Mouse (Mus musculus) embryonic facial prominence, embryonic 10.5 days (tissue): ENCODE results near the gene Cog4. TPM values are rescaled to one million over a fixed set of nuclear protein-coding genes. Genes with fewer than 3 reads are reported as not detected.
"Not testable (repeated sequence)": the region's sequence is repeated elsewhere in the genome, so short reads cannot be mapped to it uniquely, and the experiment has no call there.

ENCODE experiments used
- DNase-seq: peaks from one replicate; pipeline ENCODE4 v3.0.0-alpha.2; 2017; ENCODE audit warnings: low spot score
- H3K27ac ChIP-seq: fragments of 300-500 bp; sonication (generic); replicated peaks from 2 replicates; pipeline ENCODE4 v1.5.1; 2016; ENCODE audit warnings: mild to moderate bottlenecking
- H3K27me3 ChIP-seq: fragments of 300-500 bp; sonication (generic); replicated peaks from 2 replicates; pipeline ENCODE4 v1.6.1; 2016; ENCODE audit warnings: low read depth, mild to moderate bottlenecking; ENCODE audit not compliant: poor library complexity, severe bottlenecking
- H3K36me3 ChIP-seq: fragments of 300-500 bp; sonication (generic); replicated peaks from 2 replicates; pipeline ENCODE4 v1.6.1; 2016; ENCODE audit warnings: mild to moderate bottlenecking, moderate library complexity
- H3K4me1 ChIP-seq: fragments of 300-500 bp; sonication (generic); 2 replicates; pipeline ENCODE4 v1.6.1; 2016
- H3K4me3 ChIP-seq: fragments of 300-500 bp; sonication (generic); 2 replicates; pipeline ENCODE4 v1.5.1; 2016; ENCODE audit warnings: mild to moderate bottlenecking, moderate library complexity
- H3K9me3 ChIP-seq: fragments of 300-500 bp; sonication (generic); 2 replicates; pipeline ENCODE4 v1.6.1; 2016; ENCODE audit warnings: mild to moderate bottlenecking
- WGBS: fragments of 180-500 bp; shearing (Covaris S2); methylation state at CpG from one replicate; pipeline ENCODE4 v1.1.7; 2016; 5-methylcytosine and 5-hydroxymethylcytosine counted together
- polyA plus RNA-seq: library from polyadenylated mRNA; unstranded; fragments of >200 nt; fragmentation: Nextera tagmentation; extraction: Ambion mirVana; gene quantifications from 2 replicates; pipeline ENCODE4 v1.2.1, GENCODE M21; 2016

The Cog4 gene
- polyA plus RNA-seq, 1 experiment from 2014 or later = 83.5 TPM

DNA sequence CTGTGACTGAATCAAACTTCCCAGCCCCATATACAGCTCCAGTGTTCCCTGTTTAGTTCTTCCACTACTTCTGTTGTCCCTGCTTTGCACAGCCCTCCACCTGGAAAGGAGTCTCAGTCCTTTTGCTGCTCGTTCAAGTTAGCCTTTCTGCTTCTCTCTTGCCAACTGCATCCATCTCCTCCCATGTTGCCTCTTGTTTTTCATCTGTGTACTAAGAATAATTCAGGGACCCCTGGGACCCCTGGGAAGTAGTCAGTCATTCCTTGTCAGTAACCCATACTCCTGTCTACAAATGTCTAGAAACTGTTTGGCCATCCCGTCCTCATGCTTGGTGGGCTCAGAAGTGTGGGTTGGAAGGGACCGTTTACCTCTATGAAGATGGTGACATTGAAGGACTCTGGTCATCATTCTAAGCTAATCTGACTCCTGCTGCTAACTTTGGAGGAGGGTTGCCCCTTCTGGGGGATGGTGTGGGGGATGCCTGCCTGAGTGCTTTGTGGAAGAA lies 74.4 kb downstream of the Cog4 start:
- peak overlapping the region; percentile 91 for H3K4me3 ChIP-seq
- DNase-seq = no peak
- WGBS = 24% methylated on average over 3 of the region's 3 CpGs
- no peaks in the 10 kb centered on the region for H3K9me3 ChIP-seq
- no peaks in the 10 kb centered on the region for H3K27me3 ChIP-seq
- H3K27ac ChIP-seq = peak overlapping the region; percentile 95
- H3K4me1 ChIP-seq = peaks cover 55% of the 10 kb centered on the region
- H3K36me3 ChIP-seq = peaks cover 29% of the 10 kb centered on the region

DNA sequence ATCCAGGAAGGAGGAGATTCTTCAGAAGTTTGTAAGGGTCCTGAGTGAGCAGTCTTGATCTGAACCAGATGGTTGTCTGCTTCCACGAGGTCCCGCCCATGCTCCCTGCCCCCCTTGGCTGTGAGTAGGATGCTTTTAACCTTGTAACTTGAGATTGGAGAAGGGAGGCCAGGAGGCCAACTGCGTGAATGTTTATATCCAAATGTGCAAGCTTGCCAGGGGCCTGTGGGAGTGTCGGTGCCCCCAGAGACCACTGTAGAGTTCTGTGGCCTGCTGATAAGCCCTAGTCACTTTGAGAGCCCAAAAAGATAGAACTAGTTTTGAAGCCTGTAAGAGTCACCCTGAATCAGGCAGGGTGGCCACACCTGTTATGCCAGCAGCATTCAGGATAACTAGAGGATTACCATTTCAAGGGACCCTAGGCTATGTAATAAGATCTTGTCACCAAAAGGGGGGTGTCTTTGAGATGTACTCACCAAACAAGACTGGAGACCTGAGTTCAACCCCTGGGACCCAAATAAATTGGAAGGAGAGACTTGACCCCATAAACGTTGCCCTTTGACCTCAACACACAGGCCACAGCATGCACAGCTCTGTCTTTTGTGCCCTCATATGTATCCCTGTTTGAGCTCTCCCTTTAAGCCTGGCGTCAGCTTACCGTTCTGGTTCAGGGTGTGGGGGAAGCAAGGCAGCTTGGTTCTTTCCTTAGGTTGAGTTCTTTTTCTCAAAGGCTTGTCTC lies 75.3 kb downstream of the Cog4 start:
- Histone ChIP-seq H3K4me3 (peak overlapping the region; percentile 91), H3K27me3 (no peaks in the 10 kb centered on the region), H3K36me3 (peaks cover 29% of the 10 kb centered on the region), H3K9me3 (no peaks in the 10 kb centered on the region), H3K4me1 (peaks cover 61% of the 10 kb centered on the region), H3K27ac (peak overlapping the region; percentile 95)
- peak; percentile 88 for DNase-seq
- 14% methylated on average over 7 of the region's 7 CpGs for WGBS

DNA sequence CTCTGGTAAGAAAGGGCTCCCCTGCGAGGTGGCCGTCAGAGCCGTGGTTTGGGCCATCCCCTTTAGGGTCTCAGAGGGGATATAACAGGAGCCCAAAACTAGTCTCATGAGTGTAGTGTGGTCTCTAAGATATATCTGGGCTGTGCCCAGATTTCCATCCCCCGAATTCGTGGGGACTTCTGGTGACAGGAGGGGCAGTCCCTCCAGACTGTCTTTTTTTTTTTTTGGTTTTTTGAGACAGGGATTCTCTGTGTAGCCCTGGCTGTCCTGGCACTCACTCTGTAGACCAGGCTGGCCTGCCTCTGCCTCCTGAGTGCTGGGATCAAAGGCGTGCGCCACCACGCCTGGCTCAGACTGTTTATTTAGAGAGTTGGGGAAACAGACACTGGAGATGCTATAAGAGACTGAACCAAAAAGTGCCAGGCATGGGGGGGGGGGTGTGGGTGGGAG lies 79.3 kb downstream of the Cog4 start:
- 0 out of 2 replicates have a peak overlapping the region, but pooled peaks have one; percentile 10 for H3K27ac ChIP-seq
- H3K27me3 ChIP-seq = no peaks in the 10 kb centered on the region
- H3K4me3 ChIP-seq = no peak overlapping the region
- WGBS = 89% methylated on average over 8 of the region's 8 CpGs
- H3K4me1 ChIP-seq = peaks cover 55% of the 10 kb centered on the region
- H3K9me3 ChIP-seq = no peaks in the 10 kb centered on the region
- H3K36me3 ChIP-seq = peaks cover 60% of the 10 kb centered on the region
- no peak for DNase-seq

DNA sequence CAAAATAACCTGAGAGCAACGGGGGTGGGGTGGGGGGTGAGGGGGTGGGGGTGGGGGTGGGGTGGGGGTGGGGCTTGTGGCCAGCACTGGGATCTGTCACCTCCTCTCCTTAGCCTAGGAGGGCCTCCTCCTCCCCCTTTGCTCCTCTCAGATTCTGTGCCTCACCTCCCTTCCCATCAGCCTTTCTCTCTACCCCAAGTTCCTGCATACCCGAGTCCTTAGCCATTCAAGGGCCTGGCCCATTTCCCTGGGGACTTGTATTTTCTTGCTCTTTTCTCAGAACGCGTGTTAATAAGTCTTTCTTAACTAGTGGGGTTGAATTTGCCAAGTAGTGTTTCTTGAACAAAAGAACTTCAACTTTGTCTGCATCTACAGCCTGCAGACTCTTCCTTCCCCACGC lies 80.3 kb downstream of the Cog4 start:
- no peak for DNase-seq
- H3K27ac ChIP-seq = no peak overlapping the region
- H3K4me3 ChIP-seq = no peak overlapping the region
- WGBS = 57% methylated on average over 5 of the region's 5 CpGs
- H3K27me3 ChIP-seq = no peaks in the 10 kb centered on the region
- no peaks in the 10 kb centered on the region for H3K9me3 ChIP-seq
- peaks cover 69% of the 10 kb centered on the region for H3K36me3 ChIP-seq
- peaks cover 49% of the 10 kb centered on the region for H3K4me1 ChIP-seq

DNA sequence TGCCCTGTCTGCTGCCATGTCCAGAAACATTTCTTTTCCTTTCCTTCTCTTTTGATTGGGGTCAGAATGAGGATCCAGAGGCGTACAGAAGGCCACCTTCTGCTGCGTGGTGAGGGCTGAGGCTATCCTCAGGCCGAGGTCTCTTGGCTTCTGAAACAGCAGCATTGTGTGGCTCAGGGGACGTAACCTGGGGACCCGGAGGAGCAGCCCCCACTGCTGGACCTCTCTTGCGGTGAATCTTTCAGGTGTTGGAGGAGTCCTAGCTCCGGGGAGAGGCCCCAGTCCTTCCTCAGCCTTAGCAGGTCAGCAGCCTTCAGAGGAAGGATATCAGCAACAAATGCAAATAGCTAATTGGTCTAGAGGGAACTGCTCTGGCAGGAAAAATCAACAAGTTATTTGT lies 82.0 kb downstream of the Cog4 start:
- Histone ChIP-seq H3K4me3 (no peak overlapping the region), H3K9me3 (no peaks in the 10 kb centered on the region), H3K4me1 (peaks cover 38% of the 10 kb centered on the region), H3K36me3 (peaks cover 64% of the 10 kb centered on the region), H3K27me3 (no peaks in the 10 kb centered on the region), H3K27ac (peak overlapping the region; percentile 51)
- 83% methylated on average over 7 of the region's 7 CpGs for WGBS
- no peak for DNase-seq

DNA sequence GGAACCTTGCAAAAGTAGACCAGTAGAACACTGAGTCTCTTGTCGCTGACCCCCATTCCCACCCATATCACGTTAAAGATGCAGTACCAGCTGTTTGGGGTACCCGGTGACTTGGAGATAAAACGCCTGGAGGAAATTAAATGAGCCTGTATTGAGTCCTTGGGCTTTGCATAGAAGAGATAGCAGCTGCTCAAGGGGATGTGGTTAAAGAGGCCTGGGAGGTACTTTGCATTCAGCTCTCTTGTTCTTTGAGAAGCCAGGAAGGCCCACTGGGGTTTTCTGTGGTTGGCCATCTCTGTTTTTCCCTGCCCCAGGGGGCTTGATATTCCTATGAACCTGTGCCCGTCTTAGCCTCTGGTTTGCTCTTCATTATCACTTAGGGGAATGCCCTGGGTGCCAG lies 82.7 kb downstream of the Cog4 start:
- WGBS = 69% methylated on average over 5 of the region's 5 CpGs
- Histone ChIP-seq H3K36me3 (peaks cover 61% of the 10 kb centered on the region), H3K4me1 (peaks cover 33% of the 10 kb centered on the region), H3K9me3 (no peaks in the 10 kb centered on the region), H3K27me3 (no peaks in the 10 kb centered on the region), H3K27ac (no peak overlapping the region), H3K4me3 (no peak overlapping the region)
- no peak for DNase-seq

DNA sequence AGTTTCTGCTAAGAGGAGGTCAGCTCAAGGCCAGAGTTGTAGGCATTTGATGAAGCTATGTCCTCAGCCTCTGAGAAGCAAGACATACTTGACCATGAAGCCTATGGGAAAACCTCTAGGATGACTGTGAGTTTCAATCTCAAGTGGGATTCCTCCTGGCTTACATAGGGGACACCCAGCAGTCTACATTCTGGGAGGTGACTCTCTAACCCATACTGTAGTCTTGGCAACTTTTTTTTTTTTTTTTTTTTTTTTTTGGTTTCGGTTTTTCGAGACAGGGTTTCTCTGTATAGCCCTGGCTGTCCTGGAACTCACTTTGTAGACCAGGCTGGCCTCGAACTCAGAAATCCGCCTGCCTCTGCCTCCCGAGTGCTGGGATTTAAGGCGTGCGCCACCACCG lies 83.3 kb downstream of the Cog4 start:
- peaks cover 59% of the 10 kb centered on the region for H3K36me3 ChIP-seq
- H3K27me3 ChIP-seq, H3K9me3 ChIP-seq, H3K27ac ChIP-seq, H3K4me3 ChIP-seq, DNase-seq: not testable (repeated sequence)
- peaks cover 32% of the 10 kb centered on the region for H3K4me1 ChIP-seq
- WGBS = 88% methylated on average over 8 of the region's 8 CpGs

DNA sequence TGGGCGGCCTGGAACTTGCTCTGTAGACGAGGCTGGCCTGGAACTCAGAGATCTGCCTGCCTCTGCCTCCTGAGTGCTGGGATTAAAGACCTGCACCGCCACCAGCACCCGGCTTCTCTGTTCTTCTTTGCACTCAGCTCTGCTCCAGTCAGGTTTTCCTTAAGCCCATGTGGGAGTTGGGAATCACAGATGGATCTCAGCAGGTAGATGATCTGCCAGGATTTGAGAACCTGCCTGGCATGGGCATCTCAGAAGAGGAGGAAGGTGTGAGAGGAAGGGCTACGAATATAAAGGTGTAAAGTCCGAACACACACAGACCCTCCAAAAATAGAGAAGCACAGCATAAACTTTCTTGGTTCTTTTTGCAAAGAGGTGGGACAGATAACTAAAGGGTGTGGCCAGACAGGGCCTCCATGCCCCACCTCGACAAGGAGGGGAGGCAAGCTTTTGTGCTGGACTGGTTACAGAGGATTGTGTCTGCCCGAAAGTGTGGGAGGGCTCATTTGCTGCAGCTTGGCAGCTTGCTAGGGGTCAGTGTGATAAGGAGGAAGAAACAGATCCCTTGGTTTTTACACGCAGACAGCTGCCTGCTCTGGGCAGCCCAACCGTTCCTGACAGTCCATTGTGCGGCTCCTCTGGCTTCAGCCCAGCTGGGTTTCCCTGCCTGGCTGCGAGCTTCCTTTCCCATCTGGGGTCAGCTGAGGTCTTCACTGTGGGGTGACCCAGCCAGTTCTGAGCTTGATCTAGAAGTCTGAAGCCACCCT lies 85.0 kb downstream of the Cog4 start:
- no peak for DNase-seq
- H3K4me1 ChIP-seq = peaks cover 23% of the 10 kb centered on the region
- H3K27me3 ChIP-seq = no peaks in the 10 kb centered on the region
- WGBS = 76% methylated on average over 12 of the region's 12 CpGs
- no peak overlapping the region for H3K27ac ChIP-seq
- peaks cover 50% of the 10 kb centered on the region for H3K36me3 ChIP-seq
- H3K4me3 ChIP-seq = no peak overlapping the region
- H3K9me3 ChIP-seq = no peaks in the 10 kb centered on the region

Other genes starting within 250 kb of the Cog4 start
- 26.2 and 27.3 TPM in 2 replicates for gene Vac14, start 228.0 kb upstream of the Cog4 start, polyA plus RNA-seq
- gene Mtss1l, start 125.1 kb upstream of the Cog4 start, polyA plus RNA-seq = 6.6 and 7.2 TPM in 2 replicates
- 0.24 TPM in 1 of 2 replicates, not detected in the other for gene Il34, start 40.7 kb upstream of the Cog4 start, polyA plus RNA-seq
- 230 and 242 TPM in 2 replicates for gene Sf3b3, start 187 bp downstream of the Cog4 start, polyA plus RNA-seq
- gene Fuk, start 55.9 kb downstream of the Cog4 start, polyA plus RNA-seq = 16.2 and 16.5 TPM in 2 replicates
- 34.5 and 34.8 TPM in 2 replicates for gene St3gal2, start 73.3 kb downstream of the Cog4 start, polyA plus RNA-seq
- 23.7 and 26.3 TPM in 2 replicates for gene Ddx19a, start 151.2 kb downstream of the Cog4 start, polyA plus RNA-seq
- 7.7 and 8.9 TPM in 2 replicates for gene Ddx19b, start 185.2 kb downstream of the Cog4 start, polyA plus RNA-seq
- gene Aars, start 186.5 kb downstream of the Cog4 start, polyA plus RNA-seq = 71.3 and 78.1 TPM in 2 replicates
- gene Exosc6, start 209.7 kb downstream of the Cog4 start, polyA plus RNA-seq = 20.1 and 23.8 TPM in 2 replicates
- gene Clec18a, start 245.8 kb downstream of the Cog4 start, polyA plus RNA-seq = 1.8 and 2.4 TPM in 2 replicates
- gene Pdpr, start 248.0 kb downstream of the Cog4 start, polyA plus RNA-seq = 10.8 and 11.5 TPM in 2 replicates